Mouse (Mus musculus) testis, adult 2 months (tissue): ENCODE results near the gene Anapc15.
A peak's percentile ranks its signal among the peaks of the same experiment; 100 is the strongest.

Source experiments
- CTCF ChIP-seq: fragments of 200-500 bp; IDR thresholded peaks from 2 replicates; pipeline ENCODE4 v1.5.1; 2012; ENCODE audit warnings: low read depth, mild to moderate bottlenecking, inconsistent platforms, low read length, moderate library complexity; ENCODE audit not compliant: control insufficient read depth, insufficient read depth, insufficient replicate concordance
- POLR2A ChIP-seq: fragments of 200-500 bp; IDR thresholded peaks from 2 replicates; pipeline ENCODE4 v1.6.1; 2012; ENCODE audit warnings: low read depth, mild to moderate bottlenecking, inconsistent platforms, low read length, moderate library complexity; ENCODE audit not compliant: control insufficient read depth

DNA sequence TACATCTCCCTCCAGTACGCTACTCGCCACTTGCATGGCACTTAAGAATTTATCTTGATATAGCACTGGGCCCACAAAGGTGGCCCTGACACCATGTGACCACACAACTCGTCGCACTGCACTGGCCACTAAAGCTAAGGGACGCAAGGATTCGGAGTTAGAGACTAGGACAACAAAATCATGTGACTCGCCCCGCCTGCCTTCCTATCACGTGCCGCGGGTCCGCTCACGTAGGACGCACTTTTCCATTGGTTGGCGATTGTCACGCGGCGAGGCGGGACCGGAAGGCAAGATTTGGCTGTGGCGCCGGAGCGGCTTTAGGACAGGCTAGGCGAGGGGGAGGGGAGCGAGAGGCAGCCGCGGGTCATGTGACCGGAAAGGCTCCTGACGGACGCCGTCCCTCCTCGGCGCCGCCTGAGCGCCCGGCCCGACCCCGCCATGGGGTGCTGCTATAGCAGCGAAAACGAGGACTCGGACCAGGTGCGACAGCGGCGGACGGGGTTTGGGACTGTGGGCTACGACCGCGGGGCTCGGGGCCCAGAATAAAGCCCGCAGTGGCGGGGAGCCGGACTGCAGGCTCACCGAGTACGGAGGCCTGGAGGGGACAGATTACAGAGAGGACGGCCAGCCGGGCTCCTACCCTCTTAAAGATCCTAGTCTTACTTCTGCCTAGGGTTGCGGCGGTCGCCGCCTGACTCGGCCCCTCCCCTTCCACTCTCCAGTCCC is 42.2 kb downstream of the Anapc15 start, which contains the start of gene Lamtor1:
- TF ChIP-seq CTCF: no peak
- TF ChIP-seq POLR2A: peak; percentile 85
